Mouse (Mus musculus) activated CD4-positive, CD25-positive, alpha-beta regulatory T cell, adult 4 months (primary cell): Measurements from ENCODE around the gene Nono. TPM values are rescaled to one million over a fixed set of nuclear protein-coding genes. Genes with fewer than 3 reads are reported as not detected.
"Not testable (repeated sequence)": the region's sequence is repeated elsewhere in the genome, so short reads cannot be mapped to it uniquely, and the experiment has no call there.

ENCODE experiments used
- ATAC-seq: one replicate; pipeline ENCODE4 v1.8.0; 2017
- polyA plus RNA-seq, 2 experiments: library from polyadenylated mRNA; unstranded; fragments of 100-300 nt; shearing (Covaris generic); gene quantifications; one replicate each; pipeline ENCODE4 v1.2.1; 2017

Gene Nono
- polyA plus RNA-seq, 2 experiments from 2014 or later, result 322 to 342 TPM

DNA sequence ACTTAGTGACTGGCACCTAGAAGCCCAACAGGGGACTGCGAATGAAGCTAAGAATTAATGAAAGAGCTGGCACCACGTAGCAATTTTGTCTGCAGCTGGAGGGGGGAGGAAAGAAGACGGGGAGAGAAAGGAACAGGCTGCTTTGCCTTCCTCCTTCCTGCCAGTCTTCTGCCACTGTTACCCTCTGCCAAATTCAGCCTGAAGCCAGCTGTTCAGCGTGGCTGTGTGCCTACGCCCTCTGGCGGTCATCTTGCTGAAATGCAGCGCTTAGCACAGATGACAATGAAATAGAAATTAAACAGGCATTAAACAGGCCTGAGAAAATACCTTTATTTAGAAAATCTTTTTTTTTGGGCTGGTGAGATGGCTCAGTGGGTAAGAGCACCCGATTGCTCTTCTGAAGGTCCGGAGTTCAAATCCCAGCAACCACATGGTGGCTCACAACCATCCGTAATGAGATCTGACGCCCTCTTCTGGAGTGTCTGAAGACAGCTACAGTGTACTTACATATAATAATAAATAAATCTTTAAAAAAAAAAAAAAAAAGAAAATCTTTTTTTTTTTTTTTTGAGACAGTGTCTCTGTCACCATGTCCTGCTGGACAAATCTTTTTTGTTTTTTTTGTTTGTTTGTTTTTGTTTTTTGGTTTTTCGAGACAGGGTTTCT, 57.5 kb downstream of the Nono start:
- not testable (repeated sequence) for ATAC-seq

Other genes with a start within 250 kb of the Nono start
- gene Snx12, start 206.8 kb upstream of the Nono start, polyA plus RNA-seq, result 10 to 100 TPM; 53.4 to 57.9 TPM
- 1 to 10 TPM; 3.5 to 4.3 TPM for gene Foxo4, start 174.8 kb upstream of the Nono start, polyA plus RNA-seq
- gene Gm614, start 165.3 kb upstream of the Nono start, polyA plus RNA-seq, result 1 to 10 TPM; 2.8 to 3.5 TPM
- gene Il2rg, start 161.1 kb upstream of the Nono start, polyA plus RNA-seq, result 1,000 to 10,000 TPM; 1,410 to 1,592 TPM
- not detected for gene Gm20489, start 160.3 kb upstream of the Nono start, polyA plus RNA-seq
- 10 to 100 TPM; 61.4 to 95.8 TPM for gene Med12, start 155.3 kb upstream of the Nono start, polyA plus RNA-seq
- gene Nlgn3, start 130.2 kb upstream of the Nono start, polyA plus RNA-seq, result under 1 TPM in 1 of 2 experiments, not detected in 1; 0.33 TPM
- not detected for gene Gjb1, start 52.9 kb upstream of the Nono start, polyA plus RNA-seq
- gene Zmym3, start 8.5 kb upstream of the Nono start, polyA plus RNA-seq, result 10 to 100 TPM in 1 of 2 experiments, 1 to 10 TPM in 1; 9.2 to 15.3 TPM
- gene Itgb1bp2, start 19.8 kb downstream of the Nono start, polyA plus RNA-seq, result 1 to 10 TPM in 1 of 2 experiments, under 1 TPM in 1; 0.61 to 1.0 TPM
- 10 to 100 TPM; 20.9 to 24.0 TPM for gene Taf1, start 103.4 kb downstream of the Nono start, polyA plus RNA-seq
- gene Ogt, start 210.7 kb downstream of the Nono start, polyA plus RNA-seq, result 100 to 1,000 TPM; 157 to 183 TPM